Mouse (Mus musculus): ENCODE results near the gene Hist1h4b. TPM values are rescaled to one million over a fixed set of nuclear protein-coding genes. Genes with fewer than 3 reads are reported as not detected.
"Not testable (repeated sequence)": the region's sequence is repeated elsewhere in the genome, so short reads cannot be mapped to it uniquely, and the experiment has no call there.

Hist1h4b gene
- polyA plus RNA-seq, 1 experiment from 2014 or later, result 5.5 TPM

DNA sequence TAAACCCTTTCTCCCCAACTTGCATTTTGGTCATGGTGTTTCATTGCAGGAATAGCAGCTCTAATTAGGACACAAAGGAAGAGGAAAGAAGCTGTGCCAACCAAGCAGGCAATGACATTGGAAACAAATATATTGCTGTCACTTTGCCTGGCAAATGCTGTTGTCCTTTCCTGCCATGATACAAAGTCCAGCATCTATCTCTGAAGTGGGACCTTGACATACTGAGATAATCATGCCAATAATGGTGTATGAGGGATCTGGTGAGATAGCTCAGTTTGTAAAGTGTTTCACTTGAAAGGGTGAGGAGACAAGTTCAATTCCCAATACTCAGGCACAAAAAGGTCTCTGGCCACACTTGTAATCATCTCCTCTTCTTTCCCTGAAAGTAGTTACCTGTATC lies 10.0 kb downstream of the Hist1h4b start:
- ATAC-seq (ENCODE audit: low read depth) (no peak), DNase-seq (no peak)
- H3K4me3 ChIP-seq (replicated peaks), result no peak overlapping the region
- no peak overlapping the region for H3K4me2 ChIP-seq
- H3K9ac ChIP-seq, result no peak overlapping the region
- peaks cover 59% of the 10 kb centered on the region for H3K4me1 ChIP-seq (replicated peaks)
- H3K27ac ChIP-seq, result no peak overlapping the region
- no peaks in the 10 kb centered on the region for H3K27me3 ChIP-seq
- H3K36me3 ChIP-seq, result no peaks in the 10 kb centered on the region
- no peaks in the 10 kb centered on the region for H3K9me3 ChIP-seq (replicated peaks)

DNA sequence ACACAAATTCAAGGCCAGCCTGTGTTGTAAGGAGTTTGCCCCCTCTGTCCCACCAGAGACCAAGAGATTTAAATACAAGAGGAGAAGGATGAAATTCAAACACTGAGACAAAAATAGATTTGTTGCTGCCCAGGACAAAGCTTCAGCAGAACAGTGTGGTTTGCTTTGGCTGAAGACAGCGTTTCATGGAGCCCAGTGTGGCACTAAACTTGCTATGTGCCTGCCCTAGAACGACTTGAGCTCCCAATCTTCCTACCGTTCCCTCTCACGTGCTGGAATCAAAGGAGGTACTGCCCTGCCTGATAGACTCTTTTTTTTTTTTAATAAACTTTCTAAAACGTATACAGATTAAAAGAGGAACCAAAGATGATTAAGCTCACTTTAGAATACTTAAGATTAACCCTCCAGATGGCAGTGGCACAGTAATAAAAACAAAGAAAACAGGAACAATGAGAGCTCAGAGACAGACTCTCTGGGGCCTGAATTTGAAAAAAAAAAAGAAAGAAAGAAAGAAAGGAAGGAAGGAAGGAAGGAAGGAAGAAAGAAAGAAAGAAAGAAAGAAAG lies 12.1 kb downstream of the Hist1h4b start:
- WGBS (ENCODE audit: insufficient replicate concordance), result 41% methylated on average over 5 of the region's 5 CpGs
- Histone ChIP-seq H3K27ac (no peak overlapping the region), H3K4me3 (replicated peaks) (no peak overlapping the region), H3K4me2 (no peak overlapping the region), H3K27me3 (no peaks in the 10 kb centered on the region), H3K4me1 (replicated peaks) (peaks cover 63% of the 10 kb centered on the region), H3K9me3 (replicated peaks) (no peaks in the 10 kb centered on the region), H3K36me3 (no peaks in the 10 kb centered on the region), H3K9ac (peak overlapping the region; percentile 39; the same call in 1 of the 2 replicates)
- ATAC-seq (ENCODE audit: low read depth) (no peak), DNase-seq (no peak)

GRCm38 (mm10) chr13:23769613-23770012 lies 12.8 kb downstream of the Hist1h4b start, which contains the start of gene Trim38:
Trim38 (plus strand) TSS chr13:23769913.
- H3K4me3 ChIP-seq (replicated peaks); ATAC-seq (ENCODE audit: low read depth); DNase-seq; H3K4me2 ChIP-seq; H3K9me3 ChIP-seq (replicated peaks); H3K36me3 ChIP-seq; H3K27me3 ChIP-seq; H3K27ac ChIP-seq: not testable (repeated sequence)
- Histone ChIP-seq H3K4me1 (replicated peaks) (peaks cover 56% of the 10 kb centered on the region), H3K9ac (peak within 1 kb of the TSS; percentile 39; the same call in 1 of the 2 replicates)
- 70% methylated on average over 2 of the region's 2 CpGs for WGBS (ENCODE audit: insufficient replicate concordance)

DNA sequence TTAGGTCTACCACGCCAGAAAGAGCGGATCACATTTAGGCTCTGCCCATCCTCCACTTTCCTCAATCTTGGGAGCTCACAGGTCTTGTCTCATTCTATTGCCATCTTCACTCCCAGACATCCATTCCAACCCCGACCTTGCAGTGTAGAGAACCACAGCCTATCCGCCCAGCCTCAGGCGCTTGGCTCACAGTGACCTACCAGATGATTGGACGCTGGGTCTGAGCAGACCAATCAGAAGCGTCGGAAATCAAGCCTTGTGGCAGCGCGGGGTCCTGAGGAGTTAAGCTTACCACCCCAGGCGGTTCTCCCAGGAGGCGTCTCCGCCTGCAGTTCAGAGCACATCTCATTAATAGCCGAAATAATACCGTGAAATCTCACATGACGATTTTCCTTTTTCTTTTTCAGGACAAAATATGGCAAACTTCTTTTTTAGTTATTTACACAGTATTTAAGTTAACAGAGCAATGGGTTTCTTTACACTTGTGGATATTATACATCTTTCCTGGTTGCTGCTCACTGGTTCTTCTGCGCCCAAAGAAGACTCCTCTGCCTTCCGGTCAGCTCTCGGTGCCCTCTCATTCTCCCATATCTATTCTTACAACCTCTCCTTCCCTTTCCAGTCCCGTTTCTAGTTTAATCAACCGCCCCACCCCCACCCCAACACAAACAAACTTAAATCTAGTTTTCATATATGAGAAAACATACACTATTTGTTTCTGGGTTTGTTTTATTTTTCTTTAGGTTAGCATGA lies 15.9 kb downstream of the Hist1h4b start:
- peak overlapping the region; percentile 63 for H3K9ac ChIP-seq
- H3K27me3 ChIP-seq, result no peaks in the 10 kb centered on the region
- ATAC-seq (ENCODE audit: low read depth) (peak; percentile 99), DNase-seq (peak; percentile 79)
- H3K27ac ChIP-seq, result peak overlapping the region; percentile 30; the same call in 1 of the 2 replicates
- H3K4me1 ChIP-seq (replicated peaks), result peaks cover 52% of the 10 kb centered on the region
- H3K36me3 ChIP-seq, result no peaks in the 10 kb centered on the region
- 14% methylated on average over 21 of the region's 21 CpGs for WGBS (ENCODE audit: insufficient replicate concordance)
- H3K4me3 ChIP-seq (replicated peaks), result peak overlapping the region; percentile 37
- peak overlapping the region; percentile 63 for H3K4me2 ChIP-seq
- H3K9me3 ChIP-seq (replicated peaks), result no peaks in the 10 kb centered on the region

DNA sequence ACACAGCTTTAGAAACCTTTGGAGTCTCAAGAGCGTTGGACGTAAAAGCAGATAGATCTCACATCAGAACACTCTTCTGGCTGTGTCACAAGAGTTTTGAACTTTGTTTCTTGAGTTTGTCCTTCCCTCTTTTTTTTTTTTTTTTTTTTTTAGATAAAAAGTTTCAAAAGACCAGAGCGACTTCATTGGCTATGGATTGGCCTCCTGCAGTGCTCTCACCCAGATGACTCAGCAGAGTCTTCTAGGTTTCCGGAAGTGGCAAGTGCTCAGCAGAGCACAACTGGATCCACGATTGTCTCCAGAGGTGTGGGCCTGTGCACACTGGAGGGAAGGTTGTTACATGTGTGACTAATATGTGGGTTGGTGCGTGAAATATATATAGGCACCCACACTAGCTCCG lies 21.5 kb downstream of the Hist1h4b start:
- Histone ChIP-seq H3K9me3 (replicated peaks) (no peaks in the 10 kb centered on the region), H3K9ac (no peak overlapping the region), H3K4me2 (no peak overlapping the region), H3K4me1 (replicated peaks) (peaks cover 35% of the 10 kb centered on the region), H3K36me3 (no peaks in the 10 kb centered on the region), H3K27ac (no peak overlapping the region), H3K27me3 (no peaks in the 10 kb centered on the region), H3K4me3 (replicated peaks) (no peak overlapping the region)
- 78% methylated on average over 7 of the region's 7 CpGs for WGBS (ENCODE audit: insufficient replicate concordance)
- ATAC-seq (ENCODE audit: low read depth) (no peak), DNase-seq (no peak)

- Histone ChIP-seq H3K27me3 (no peaks in the 10 kb centered on the region), H3K9ac (0 out of 2 replicates have a peak overlapping the region, but pooled peaks have one; percentile 5), H3K27ac (no peak overlapping the region), H3K4me1 (replicated peaks) (peaks cover 31% of the 10 kb centered on the region), H3K36me3 (no peaks in the 10 kb centered on the region), H3K4me2 (no peak overlapping the region), H3K9me3 (replicated peaks) (no peaks in the 10 kb centered on the region), H3K4me3 (replicated peaks) (no peak overlapping the region)
- 50% methylated on average over 4 of the region's 4 CpGs for WGBS (ENCODE audit: insufficient replicate concordance)
- ATAC-seq (ENCODE audit: low read depth) (peak; percentile 51), DNase-seq (no peak)
Measured at GRCm38 (mm10) chr13:23779025-23779424, 22.2 kb downstream of the Hist1h4b start.

- H3K4me1 ChIP-seq (replicated peaks), result no peaks in the 10 kb centered on the region
- no peak overlapping the region for H3K9ac ChIP-seq
- ATAC-seq (ENCODE audit: low read depth), result no peak
- H3K27me3 ChIP-seq, result no peaks in the 10 kb centered on the region
- no peaks in the 10 kb centered on the region for H3K9me3 ChIP-seq (replicated peaks)
- WGBS (ENCODE audit: insufficient replicate concordance), result 30% methylated on average over 2 of the region's 2 CpGs
- no peaks in the 10 kb centered on the region for H3K36me3 ChIP-seq
- no peak overlapping the region for H3K4me3 ChIP-seq (replicated peaks)
- DNase-seq, result no peak
- no peak overlapping the region for H3K4me2 ChIP-seq
- H3K27ac ChIP-seq, result no peak overlapping the region
Measured at GRCm38 (mm10) chr13:23792520-23792919, 35.7 kb downstream of the Hist1h4b start.

DNA sequence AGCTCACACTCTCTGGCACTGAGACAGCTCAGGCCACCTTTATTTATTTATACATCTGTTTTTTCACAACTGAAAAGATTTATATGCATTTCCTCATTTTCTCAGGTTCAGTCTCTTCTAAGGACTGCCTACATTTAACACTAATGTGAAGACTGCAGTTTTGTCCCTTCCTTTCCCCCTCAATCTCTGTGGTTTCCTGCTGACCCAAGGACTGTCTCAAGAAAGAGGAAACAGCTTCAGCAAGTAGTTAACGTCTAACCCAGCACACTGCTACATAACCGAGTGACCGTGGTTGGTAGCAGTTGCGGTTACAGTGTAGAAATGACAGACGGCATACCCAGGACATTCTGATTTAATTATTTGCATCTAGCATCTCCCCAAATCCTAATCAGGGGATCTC lies 42.6 kb downstream of the Hist1h4b start:
- no peak for DNase-seq
- H3K36me3 ChIP-seq, result no peaks in the 10 kb centered on the region
- WGBS (ENCODE audit: insufficient replicate concordance), result 29% methylated on average over 5 of the region's 5 CpGs

GRCm38 (mm10) chr13:23804532-23804931 lies 47.7 kb downstream of the Hist1h4b start:
- DNase-seq (no peak), ATAC-seq (ENCODE audit: low read depth) (no peak)
- Histone ChIP-seq H3K4me1 (replicated peaks) (peaks cover 5% of the 10 kb centered on the region; the same call in 1 of the 2 replicates), H3K36me3 (no peaks in the 10 kb centered on the region), H3K4me2 (no peak overlapping the region), H3K27me3 (no peaks in the 10 kb centered on the region; the same call in 1 of the 2 replicates), H3K9ac (no peak overlapping the region), H3K4me3 (replicated peaks) (no peak overlapping the region), H3K27ac (no peak overlapping the region), H3K9me3 (replicated peaks) (no peaks in the 10 kb centered on the region)
- 58% methylated on average over 2 of the region's 2 CpGs for WGBS (ENCODE audit: insufficient replicate concordance)

More for the DNA sequence above, 42.6 kb downstream of the Hist1h4b start:
- Histone ChIP-seq H3K27me3 (no peaks in the 10 kb centered on the region), H3K4me2 (no peak overlapping the region), H3K9me3 (replicated peaks) (no peaks in the 10 kb centered on the region), H3K4me1 (replicated peaks) (peaks cover 5% of the 10 kb centered on the region; the same call in 1 of the 2 replicates), H3K27ac (no peak overlapping the region), H3K4me3 (replicated peaks) (no peak overlapping the region), H3K9ac (no peak overlapping the region)
- ATAC-seq (ENCODE audit: low read depth), result no peak

GRCm38 (mm10) chr13:23806422-23807052 lies 49.7 kb downstream of the Hist1h4b start, which contains the start of gene Slc17a2:
Slc17a2 (plus strand) TSS chr13:23806993.
- DNase-seq (no peak), ATAC-seq (ENCODE audit: low read depth) (0 out of 2 replicates have a peak, but pooled peaks have one; percentile 60)
- Histone ChIP-seq H3K36me3 (no peaks in the 10 kb centered on the region), H3K27me3 (no peaks in the 10 kb centered on the region; the same call in 1 of the 2 replicates), H3K9me3 (replicated peaks) (no peaks in the 10 kb centered on the region), H3K27ac (0 out of 2 replicates have a peak within 1 kb of the TSS, but pooled peaks have one; percentile 4), H3K4me3 (replicated peaks) (no peak within 1 kb of the TSS), H3K4me1 (replicated peaks) (peaks cover 5% of the 10 kb centered on the region; the same call in 1 of the 2 replicates), H3K4me2 (0 out of 2 replicates have a peak within 1 kb of the TSS, but pooled peaks have one; percentile 8), H3K9ac (no peak within 1 kb of the TSS)
- WGBS (ENCODE audit: insufficient replicate concordance), result 63% methylated on average over 15 of the region's 15 CpGs

All from liver, embryonic 13.5 days (tissue).